Mouse (Mus musculus): Measurements from ENCODE around the gene Grip2. TPM values are rescaled to one million over a fixed set of nuclear protein-coding genes. Genes with fewer than 3 reads are reported as not detected.
A peak's percentile ranks its signal among the peaks of the same experiment; 100 is the strongest.

The Grip2 gene
- polyA plus RNA-seq, 1 experiment, result not detected

DNA sequence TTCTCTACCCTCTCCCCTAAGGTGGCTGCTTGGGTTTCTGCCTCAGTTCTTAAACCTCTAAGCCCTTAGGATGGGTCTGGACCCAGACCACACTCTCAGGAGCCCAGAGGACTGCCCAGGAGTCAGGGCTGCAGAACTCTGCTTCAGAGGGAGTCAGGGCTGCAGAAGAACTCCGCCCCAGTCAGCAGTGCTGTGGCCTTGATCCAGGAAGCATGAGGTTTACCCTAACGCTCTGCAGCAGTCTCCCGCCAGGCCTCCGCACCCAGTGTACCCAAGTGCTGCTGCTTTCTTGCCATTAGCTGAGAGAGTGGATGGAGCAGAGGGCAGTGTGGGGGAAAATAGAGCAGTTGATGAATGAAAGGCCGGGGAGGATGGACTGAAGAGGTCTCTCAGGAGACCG lies 19.0 kb downstream of the Grip2 start:
- TF ChIP-seq CTCF (IDR thresholded peaks at IDR 0.05; ENCODE audit: insufficient read depth, low read depth, low read length), result no peak
- no peak for TF ChIP-seq POLR2A (IDR thresholded peaks at IDR 0.05; ENCODE audit: insufficient read depth, low read depth, low read length)
- Histone ChIP-seq H3K27ac (ENCODE audit: insufficient read depth, low read depth, low read length) (peak overlapping the region; percentile 96), H3K4me1 (ENCODE audit: control insufficient read depth, insufficient read depth, low read length) (peaks cover 28% of the 10 kb centered on the region), H3K4me3 (ENCODE audit: insufficient read depth, low read depth, low read length) (no peak overlapping the region)
- 43% methylated on average over 6 of the region's 6 CpGs for WGBS

DNA sequence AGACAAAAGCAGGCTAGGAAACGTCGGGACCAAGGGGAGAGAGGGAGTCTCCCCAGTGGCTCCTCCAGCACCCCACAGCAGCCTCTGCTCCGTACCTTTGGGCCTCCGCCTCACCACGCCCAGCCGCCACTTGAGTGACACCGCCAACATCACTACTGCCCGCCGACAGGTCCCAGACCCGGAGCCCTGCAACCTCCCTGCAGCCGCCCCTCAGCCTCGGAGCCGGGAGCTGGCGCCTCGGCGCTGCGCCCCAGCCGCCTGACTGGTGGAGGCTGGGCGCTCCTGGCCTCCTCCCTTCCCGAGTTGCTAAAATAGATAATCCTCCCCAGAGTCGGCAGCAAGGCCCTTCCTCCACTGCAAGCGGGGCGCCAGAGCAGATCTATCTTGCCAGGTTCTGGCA lies 19.9 kb downstream of the Grip2 start:
- WGBS, result 2% methylated on average over 23 of the region's 23 CpGs
- TF ChIP-seq CTCF (IDR thresholded peaks at IDR 0.05; ENCODE audit: insufficient read depth, low read depth, low read length), result no peak
- peak; percentile 51; the same call in 1 of the 2 replicates for TF ChIP-seq POLR2A (IDR thresholded peaks at IDR 0.05; ENCODE audit: insufficient read depth, low read depth, low read length)
- H3K4me3 ChIP-seq (ENCODE audit: insufficient read depth, low read depth, low read length), result peak overlapping the region; percentile 67
- peak overlapping the region; percentile 96 for H3K27ac ChIP-seq (ENCODE audit: insufficient read depth, low read depth, low read length)
- peaks cover 36% of the 10 kb centered on the region for H3K4me1 ChIP-seq (ENCODE audit: control insufficient read depth, insufficient read depth, low read length)

DNA sequence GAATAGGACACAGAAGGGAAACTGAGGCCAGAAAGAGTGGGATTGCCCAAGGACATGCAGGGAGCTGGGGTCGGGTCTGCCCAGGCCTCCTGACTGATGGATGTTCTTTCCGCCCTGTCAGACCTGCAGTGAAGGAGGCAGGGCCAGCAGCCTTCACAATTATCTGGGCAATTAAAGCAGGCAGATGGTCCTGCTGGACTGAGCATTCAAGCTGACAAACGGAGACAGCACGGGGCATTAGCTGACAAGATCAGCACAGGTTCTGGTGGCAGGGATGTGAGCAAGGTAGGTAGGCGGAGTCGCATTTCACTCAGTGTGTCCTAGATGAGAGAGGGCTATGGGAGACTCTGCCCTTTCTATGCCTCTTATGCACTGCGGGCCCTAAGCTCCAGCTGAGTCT lies 22.9 kb downstream of the Grip2 start:
- Histone ChIP-seq H3K27ac (ENCODE audit: insufficient read depth, low read depth, low read length) (peak overlapping the region; percentile 96), H3K4me3 (ENCODE audit: insufficient read depth, low read depth, low read length) (peak overlapping the region; percentile 67), H3K4me1 (ENCODE audit: control insufficient read depth, insufficient read depth, low read length) (peaks cover 61% of the 10 kb centered on the region)
- TF ChIP-seq POLR2A (IDR thresholded peaks at IDR 0.05; ENCODE audit: insufficient read depth, low read depth, low read length) (no peak), CTCF (IDR thresholded peaks at IDR 0.05; ENCODE audit: insufficient read depth, low read depth, low read length) (no peak)
- 45% methylated on average over 7 of the region's 7 CpGs for WGBS

DNA sequence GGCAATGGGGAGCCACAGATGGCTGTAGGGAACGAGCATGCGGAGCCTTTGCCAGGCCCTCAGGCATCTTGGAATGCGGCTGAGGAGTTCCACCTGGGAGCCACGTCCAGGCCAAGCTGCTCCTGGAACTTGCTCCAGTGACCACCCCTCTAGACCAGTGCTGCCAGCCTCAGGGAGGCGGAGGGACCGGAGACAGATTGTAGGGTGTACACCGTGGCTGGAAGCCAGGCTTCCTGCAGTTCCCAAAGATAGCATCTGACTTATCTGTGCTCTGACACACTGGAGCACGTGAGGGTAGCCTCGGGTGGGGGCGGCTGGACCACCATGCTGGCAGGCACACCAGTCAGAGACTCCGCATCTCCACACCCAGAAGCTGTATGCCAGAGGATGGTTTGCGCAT lies 28.6 kb downstream of the Grip2 start:
- TF ChIP-seq POLR2A (IDR thresholded peaks at IDR 0.05; ENCODE audit: insufficient read depth, low read depth, low read length) (no peak), CTCF (IDR thresholded peaks at IDR 0.05; ENCODE audit: insufficient read depth, low read depth, low read length) (no peak)
- Histone ChIP-seq H3K4me1 (ENCODE audit: control insufficient read depth, insufficient read depth, low read length) (peaks cover 89% of the 10 kb centered on the region), H3K4me3 (ENCODE audit: insufficient read depth, low read depth, low read length) (no peak overlapping the region), H3K27ac (ENCODE audit: insufficient read depth, low read depth, low read length) (0 out of 2 replicates have a peak overlapping the region, but pooled peaks have one; percentile 28)
- WGBS, result 30% methylated on average over 12 of the region's 12 CpGs

DNA sequence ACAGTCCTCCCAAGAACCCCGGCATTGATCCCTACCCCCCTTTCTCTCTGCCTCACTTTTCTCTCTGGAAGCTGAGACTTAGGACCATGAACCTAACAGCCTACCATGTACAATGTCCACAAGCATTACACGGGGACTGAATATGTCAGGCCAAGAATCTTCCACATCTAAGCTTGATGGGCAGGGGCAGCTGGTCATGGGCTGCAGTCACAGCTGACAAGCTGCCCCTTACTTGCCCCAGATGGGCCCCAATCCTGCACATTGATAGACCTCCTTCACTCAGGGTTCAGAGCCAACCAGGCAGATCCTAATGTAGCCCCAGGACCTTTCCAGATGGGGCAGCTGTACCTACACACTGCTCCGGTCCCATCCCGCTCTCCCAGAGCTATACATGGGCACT lies 30.3 kb downstream of the Grip2 start:
- WGBS, result 88% methylated on average over 4 of the region's 4 CpGs
- H3K4me3 ChIP-seq (ENCODE audit: insufficient read depth, low read depth, low read length), result 0 out of 2 replicates have a peak overlapping the region, but pooled peaks have one; percentile 2
- TF ChIP-seq POLR2A (IDR thresholded peaks at IDR 0.05; ENCODE audit: insufficient read depth, low read depth, low read length) (no peak), CTCF (IDR thresholded peaks at IDR 0.05; ENCODE audit: insufficient read depth, low read depth, low read length) (no peak)
- no peak overlapping the region for H3K27ac ChIP-seq (ENCODE audit: insufficient read depth, low read depth, low read length)
- peaks cover 85% of the 10 kb centered on the region for H3K4me1 ChIP-seq (ENCODE audit: control insufficient read depth, insufficient read depth, low read length)

DNA sequence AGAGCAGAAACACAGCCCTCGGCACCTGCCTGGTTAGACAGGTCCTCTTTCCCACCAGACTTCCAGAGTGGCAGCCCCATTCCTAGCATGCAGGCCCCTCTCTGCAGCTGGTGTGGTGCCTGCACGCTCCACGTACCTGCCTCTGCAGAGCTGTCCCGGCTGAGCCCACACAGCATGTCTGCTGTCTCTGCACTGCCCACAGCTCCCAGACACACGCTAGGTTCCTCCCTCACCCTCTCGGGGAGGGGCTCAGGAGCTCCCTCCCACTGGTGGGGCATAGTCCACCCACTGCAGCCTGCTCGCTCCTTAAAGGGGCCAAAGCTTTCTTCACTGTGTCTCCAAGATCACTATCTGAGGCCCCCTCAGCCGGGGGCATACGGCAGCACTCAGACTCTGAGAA lies 31.0 kb downstream of the Grip2 start:
- TF ChIP-seq POLR2A (IDR thresholded peaks at IDR 0.05; ENCODE audit: insufficient read depth, low read depth, low read length), result no peak
- Histone ChIP-seq H3K4me1 (ENCODE audit: control insufficient read depth, insufficient read depth, low read length) (peaks cover 79% of the 10 kb centered on the region), H3K27ac (ENCODE audit: insufficient read depth, low read depth, low read length) (no peak overlapping the region), H3K4me3 (ENCODE audit: insufficient read depth, low read depth, low read length) (peak overlapping the region; percentile 31)
- 41% methylated on average over 9 of the region's 9 CpGs for WGBS

DNA sequence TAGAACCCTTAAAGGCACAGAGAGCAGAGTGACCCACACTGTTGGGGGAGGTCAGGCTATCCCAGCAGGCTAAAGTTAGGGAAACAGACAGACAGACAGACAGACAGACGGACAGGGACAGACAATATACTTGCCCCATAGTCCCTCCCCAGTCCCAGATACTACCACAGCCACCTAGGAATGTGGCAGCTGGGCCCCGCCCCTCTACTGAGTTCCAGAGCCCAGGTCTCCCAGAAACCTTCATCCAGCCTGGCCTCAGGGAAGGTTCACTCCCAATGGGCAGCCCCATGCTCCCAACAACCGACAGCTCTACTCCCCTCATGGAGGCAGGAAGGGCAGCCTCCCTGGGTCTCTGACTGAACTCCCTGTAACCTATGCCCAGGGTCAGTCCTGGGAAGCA lies 31.4 kb downstream of the Grip2 start:
- TF ChIP-seq CTCF (IDR thresholded peaks at IDR 0.05; ENCODE audit: insufficient read depth, low read depth, low read length) (no peak), POLR2A (IDR thresholded peaks at IDR 0.05; ENCODE audit: insufficient read depth, low read depth, low read length) (no peak)
- WGBS, result 77% methylated on average over 3 of the region's 3 CpGs
- Histone ChIP-seq H3K27ac (ENCODE audit: insufficient read depth, low read depth, low read length) (no peak overlapping the region), H3K4me1 (ENCODE audit: control insufficient read depth, insufficient read depth, low read length) (peaks cover 77% of the 10 kb centered on the region), H3K4me3 (ENCODE audit: insufficient read depth, low read depth, low read length) (peak overlapping the region; percentile 31)

DNA sequence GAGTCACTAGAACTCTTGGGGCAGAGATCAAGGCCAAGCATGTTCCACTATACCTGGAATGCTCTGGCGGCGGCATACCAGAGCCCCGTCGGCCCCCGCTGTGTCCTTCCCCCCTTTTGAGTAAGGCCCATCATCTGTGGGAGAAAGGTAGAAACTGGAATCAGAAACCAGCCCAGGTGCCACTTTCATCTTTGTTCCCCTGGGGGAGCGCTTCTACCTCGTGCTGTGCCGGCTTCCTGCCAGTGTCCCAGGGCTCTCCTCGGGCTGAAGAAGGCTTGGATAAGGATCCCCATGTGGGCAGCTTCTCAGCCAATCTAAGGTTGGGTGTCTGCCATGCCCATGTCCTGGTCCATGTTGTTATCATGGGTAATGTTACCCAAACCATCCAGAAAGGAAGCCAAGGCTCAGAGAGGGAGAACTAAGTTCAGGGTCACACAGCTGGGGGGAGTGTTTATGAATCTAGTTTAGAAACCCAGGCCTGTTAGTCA lies 38.7 kb downstream of the Grip2 start:
- Histone ChIP-seq H3K4me3 (ENCODE audit: insufficient read depth, low read depth, low read length) (no peak overlapping the region), H3K4me1 (ENCODE audit: control insufficient read depth, insufficient read depth, low read length) (peaks cover 24% of the 10 kb centered on the region), H3K27ac (ENCODE audit: insufficient read depth, low read depth, low read length) (no peak overlapping the region)
- no peak for TF ChIP-seq POLR2A (IDR thresholded peaks at IDR 0.05; ENCODE audit: insufficient read depth, low read depth, low read length)
- WGBS, result 89% methylated on average over 9 of the region's 9 CpGs

DNA sequence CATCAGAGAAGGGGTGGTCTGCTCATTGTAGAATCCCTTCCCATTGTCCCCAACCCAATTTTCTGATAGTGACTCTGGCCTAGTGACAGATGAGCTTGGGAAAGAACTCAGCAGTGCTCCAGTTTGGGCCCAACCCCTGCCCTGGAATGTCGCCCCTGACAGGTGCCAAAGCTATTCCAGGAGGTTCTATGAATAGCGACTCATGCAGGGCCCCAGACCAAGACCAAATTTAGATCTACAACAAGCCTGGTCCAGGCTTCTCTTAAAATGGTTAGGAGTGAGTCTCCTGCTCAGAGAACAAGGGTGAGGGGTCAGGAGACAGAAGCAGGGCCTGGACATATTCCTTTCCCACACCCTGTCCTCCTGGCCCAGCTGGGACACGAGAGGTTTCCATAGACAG lies 42.0 kb downstream of the Grip2 start:
- WGBS, result 76% methylated on average over 3 of the region's 3 CpGs
- TF ChIP-seq CTCF (IDR thresholded peaks at IDR 0.05; ENCODE audit: insufficient read depth, low read depth, low read length) (no peak), POLR2A (IDR thresholded peaks at IDR 0.05; ENCODE audit: insufficient read depth, low read depth, low read length) (no peak)
- Histone ChIP-seq H3K4me3 (ENCODE audit: insufficient read depth, low read depth, low read length) (no peak overlapping the region), H3K27ac (ENCODE audit: insufficient read depth, low read depth, low read length) (no peak overlapping the region), H3K4me1 (ENCODE audit: control insufficient read depth, insufficient read depth, low read length) (peaks cover 6% of the 10 kb centered on the region; the same call in 1 of the 2 replicates)

DNA sequence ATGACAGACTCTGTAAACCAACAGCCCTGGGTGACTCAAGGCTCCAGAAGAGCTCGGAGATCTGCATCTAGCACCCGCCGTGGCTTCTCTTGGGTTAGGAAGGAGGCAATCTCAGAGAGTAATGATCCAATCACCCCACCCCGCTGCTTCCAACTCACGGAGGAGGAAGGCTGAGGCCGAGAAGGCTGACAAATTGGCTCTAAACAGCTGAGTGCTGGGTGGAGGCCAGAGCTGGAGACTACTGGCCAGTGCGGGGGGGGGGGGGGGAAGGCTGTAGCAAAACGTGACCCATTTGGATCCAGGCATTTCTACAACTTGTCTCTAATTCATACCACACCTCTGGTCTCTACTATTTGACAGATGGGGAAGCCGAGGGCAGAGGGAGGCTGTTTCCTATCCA lies 47.8 kb downstream of the Grip2 start:
- no peak for TF ChIP-seq POLR2A (IDR thresholded peaks at IDR 0.05; ENCODE audit: insufficient read depth, low read depth, low read length)
- TF ChIP-seq CTCF (IDR thresholded peaks at IDR 0.05; ENCODE audit: insufficient read depth, low read depth, low read length), result no peak
- no peak overlapping the region for H3K27ac ChIP-seq (ENCODE audit: insufficient read depth, low read depth, low read length)
- no peak overlapping the region for H3K4me3 ChIP-seq (ENCODE audit: insufficient read depth, low read depth, low read length)
- WGBS, result 38% methylated on average over 9 of the region's 9 CpGs
- peaks cover 11% of the 10 kb centered on the region for H3K4me1 ChIP-seq (ENCODE audit: control insufficient read depth, insufficient read depth, low read length)

Measured in olfactory bulb, adult 2 months (tissue).